Mouse (Mus musculus): Measurements from ENCODE around the gene Hist1h3f. TPM values are rescaled to one million over a fixed set of nuclear protein-coding genes. Genes with fewer than 3 reads are reported as not detected.

The Hist1h3f gene
- total and polyA plus RNA-seq, 3 experiments = 1.8 to 125 (median 96.8) TPM

GRCm38 (mm10) chr13:23516822-23517602 lies 26.8 kb upstream of the Hist1h3f start:
- no peak for TF ChIP-seq GATA1 (IDR thresholded peaks at IDR 0.05; ENCODE audit: borderline replicate concordance, low read length)
- TF ChIP-seq TAL1 (conservative IDR thresholded peaks at IDR 0.05; ENCODE audit: low read depth, low read length) = no peak
- no peak for TF ChIP-seq POLR2AphosphoS5 (IDR thresholded peaks at IDR 0.05; ENCODE audit: insufficient replicate concordance, low read depth, low read length)
- no peak for TF ChIP-seq CTCF (IDR thresholded peaks at IDR 0.05; ENCODE audit: low read depth, low read length)
- TF ChIP-seq GATA2 (IDR thresholded peaks at IDR 0.05; ENCODE audit: borderline replicate concordance, low read depth, low read length) = no peak
- H3K4me3 ChIP-seq (ENCODE audit: low read depth, low read length) = peak overlapping the region; percentile 67
- DNase-seq (ENCODE audit: low spot score) (no peak), ATAC-seq (ENCODE audit: extremely low read depth, insufficient number of reproducible peaks, low FRiP score, poor library complexity, severe bottlenecking) (no peak)
- H3K9me3 ChIP-seq (replicated peaks) = no peaks in the 10 kb centered on the region
- peaks cover 29% of the 10 kb centered on the region for H3K4me1 ChIP-seq (ENCODE audit: insufficient read depth, low read depth, low read length)
- H3K27me3 ChIP-seq (ENCODE audit: insufficient read depth, low read length) = no peaks in the 10 kb centered on the region
- H3K36me3 ChIP-seq (replicated peaks) = no peaks in the 10 kb centered on the region

- Histone ChIP-seq H3K9me3 (replicated peaks) (no peaks in the 10 kb centered on the region), H3K4me3 (ENCODE audit: low read depth, low read length) (peak overlapping the region; percentile 67), H3K27me3 (ENCODE audit: insufficient read depth, low read length) (no peaks in the 10 kb centered on the region), H3K36me3 (replicated peaks) (no peaks in the 10 kb centered on the region), H3K4me1 (ENCODE audit: insufficient read depth, low read depth, low read length) (peaks cover 37% of the 10 kb centered on the region)
- no peak for ATAC-seq (ENCODE audit: extremely low read depth, insufficient number of reproducible peaks, low FRiP score, poor library complexity, severe bottlenecking)
- DNase-seq (ENCODE audit: low spot score) = no peak
- TF ChIP-seq GATA2 (IDR thresholded peaks at IDR 0.05; ENCODE audit: borderline replicate concordance, low read depth, low read length) (no peak), CTCF (IDR thresholded peaks at IDR 0.05; ENCODE audit: low read depth, low read length) (no peak), GATA1 (IDR thresholded peaks at IDR 0.05; ENCODE audit: borderline replicate concordance, low read length) (no peak), TAL1 (conservative IDR thresholded peaks at IDR 0.05; ENCODE audit: low read depth, low read length) (no peak), POLR2AphosphoS5 (IDR thresholded peaks at IDR 0.05; ENCODE audit: insufficient replicate concordance, low read depth, low read length) (no peak)
These were observed 26.1 kb upstream of the Hist1h3f start for GRCm38 (mm10) chr13:23517603-23518294.

- Histone ChIP-seq H3K4me1 (ENCODE audit: insufficient read depth, low read depth, low read length) (peaks cover 38% of the 10 kb centered on the region), H3K36me3 (replicated peaks) (no peaks in the 10 kb centered on the region), H3K9me3 (replicated peaks) (no peaks in the 10 kb centered on the region), H3K27me3 (ENCODE audit: insufficient read depth, low read length) (no peaks in the 10 kb centered on the region), H3K4me3 (ENCODE audit: low read depth, low read length) (peak overlapping the region; percentile 67)
- ATAC-seq (ENCODE audit: extremely low read depth, insufficient number of reproducible peaks, low FRiP score, poor library complexity, severe bottlenecking) (no peak), DNase-seq (ENCODE audit: low spot score) (no peak)
- TF ChIP-seq POLR2AphosphoS5 (IDR thresholded peaks at IDR 0.05; ENCODE audit: insufficient replicate concordance, low read depth, low read length) (no peak), CTCF (IDR thresholded peaks at IDR 0.05; ENCODE audit: low read depth, low read length) (no peak), GATA2 (IDR thresholded peaks at IDR 0.05; ENCODE audit: borderline replicate concordance, low read depth, low read length) (no peak), TAL1 (conservative IDR thresholded peaks at IDR 0.05; ENCODE audit: low read depth, low read length) (no peak), GATA1 (IDR thresholded peaks at IDR 0.05; ENCODE audit: borderline replicate concordance, low read length) (no peak)
These were observed 25.6 kb upstream of the Hist1h3f start for GRCm38 (mm10) chr13:23518295-23518603.

- peak; percentile 3; the same call in 1 of the 2 replicates for ATAC-seq (ENCODE audit: extremely low read depth, insufficient number of reproducible peaks, low FRiP score, poor library complexity, severe bottlenecking)
- H3K36me3 ChIP-seq (replicated peaks) = no peaks in the 10 kb centered on the region
- H3K4me3 ChIP-seq (ENCODE audit: low read depth, low read length) = peak overlapping the region; percentile 67
- no peak for DNase-seq (ENCODE audit: low spot score)
- no peaks in the 10 kb centered on the region for H3K9me3 ChIP-seq (replicated peaks)
- H3K4me1 ChIP-seq (ENCODE audit: insufficient read depth, low read depth, low read length) = peaks cover 38% of the 10 kb centered on the region
- H3K27me3 ChIP-seq (ENCODE audit: insufficient read depth, low read length) = no peaks in the 10 kb centered on the region
- TF ChIP-seq GATA1 (IDR thresholded peaks at IDR 0.05; ENCODE audit: borderline replicate concordance, low read length) (no peak), GATA2 (IDR thresholded peaks at IDR 0.05; ENCODE audit: borderline replicate concordance, low read depth, low read length) (no peak), TAL1 (conservative IDR thresholded peaks at IDR 0.05; ENCODE audit: low read depth, low read length) (no peak), POLR2AphosphoS5 (IDR thresholded peaks at IDR 0.05; ENCODE audit: insufficient replicate concordance, low read depth, low read length) (no peak), CTCF (IDR thresholded peaks at IDR 0.05; ENCODE audit: low read depth, low read length) (no peak)
These were observed 25.0 kb upstream of the Hist1h3f start for GRCm38 (mm10) chr13:23518885-23519284.

GRCm38 (mm10) chr13:23519416-23519815 lies 24.4 kb upstream of the Hist1h3f start:
- no peak for TF ChIP-seq CTCF (IDR thresholded peaks at IDR 0.05; ENCODE audit: low read depth, low read length)
- Histone ChIP-seq H3K36me3 (replicated peaks) (no peaks in the 10 kb centered on the region), H3K9me3 (replicated peaks) (no peaks in the 10 kb centered on the region), H3K27me3 (ENCODE audit: insufficient read depth, low read length) (no peaks in the 10 kb centered on the region), H3K4me3 (ENCODE audit: low read depth, low read length) (peak overlapping the region; percentile 45; the same call in 1 of the 2 replicates), H3K4me1 (ENCODE audit: insufficient read depth, low read depth, low read length) (peaks cover 40% of the 10 kb centered on the region)
- 0 out of 2 replicates have a peak, but pooled peaks have one; percentile 22 for ATAC-seq (ENCODE audit: extremely low read depth, insufficient number of reproducible peaks, low FRiP score, poor library complexity, severe bottlenecking)
- no peak for DNase-seq (ENCODE audit: low spot score)

- no peak for ATAC-seq (ENCODE audit: extremely low read depth, insufficient number of reproducible peaks, low FRiP score, poor library complexity, severe bottlenecking)
- no peaks in the 10 kb centered on the region for H3K36me3 ChIP-seq (replicated peaks)
- no peak for DNase-seq (ENCODE audit: low spot score)
- H3K4me1 ChIP-seq (ENCODE audit: insufficient read depth, low read depth, low read length) = peaks cover 54% of the 10 kb centered on the region
- TF ChIP-seq POLR2AphosphoS5 (IDR thresholded peaks at IDR 0.05; ENCODE audit: insufficient replicate concordance, low read depth, low read length) (no peak), TAL1 (conservative IDR thresholded peaks at IDR 0.05; ENCODE audit: low read depth, low read length) (no peak), CTCF (IDR thresholded peaks at IDR 0.05; ENCODE audit: low read depth, low read length) (no peak), GATA1 (IDR thresholded peaks at IDR 0.05; ENCODE audit: borderline replicate concordance, low read length) (no peak), GATA2 (IDR thresholded peaks at IDR 0.05; ENCODE audit: borderline replicate concordance, low read depth, low read length) (no peak)
- H3K9me3 ChIP-seq (replicated peaks) = no peaks in the 10 kb centered on the region
- peak overlapping the region; percentile 14; the same call in 1 of the 2 replicates for H3K4me3 ChIP-seq (ENCODE audit: low read depth, low read length)
- no peaks in the 10 kb centered on the region for H3K27me3 ChIP-seq (ENCODE audit: insufficient read depth, low read length)
These were observed 22.1 kb upstream of the Hist1h3f start for GRCm38 (mm10) chr13:23521703-23522102.

Measured in G1E (cell line).